Mouse (Mus musculus) duodenum, adult 2 months (tissue): ENCODE measurements around the gene Sel1l2. TPM values are rescaled to one million over a fixed set of nuclear protein-coding genes. Genes with fewer than 3 reads are reported as not detected.

Experiments used
- polyA plus RNA-seq: library from polyadenylated mRNA; depleted of rRNA; stranded (reverse); fragments of >200 nt; gene quantifications from 2 replicates; pipeline ENCODE4 v1.2.3, GENCODE M21; 2012; ENCODE audit warnings: low replicate concordance; rRNA removed

Gene Sel1l2
- not detected in 2 replicates for polyA plus RNA-seq

DNA sequence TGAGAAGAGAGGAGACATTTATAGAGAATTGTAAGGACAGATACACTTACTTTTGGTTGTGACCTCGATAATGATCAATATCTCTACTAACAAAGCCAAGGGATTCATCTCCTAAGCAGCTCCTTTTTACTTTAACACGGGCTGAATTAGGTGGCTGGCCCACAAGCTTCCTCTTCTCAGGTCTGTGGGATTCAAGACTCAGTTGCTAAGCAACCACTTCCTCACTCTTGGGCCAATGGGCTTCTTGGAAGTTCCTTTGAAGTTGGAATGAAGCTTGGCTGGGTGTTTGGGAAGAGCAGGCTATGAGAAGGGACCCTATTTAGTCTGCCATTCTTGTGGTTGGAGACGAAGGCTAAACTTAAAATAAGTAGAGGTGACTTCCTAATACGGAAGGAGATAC, at the start of gene Sel1l2:
Sel1l2 (minus strand) TSS at position 182 of the 400 bp plus-strand sequence.

DNA sequence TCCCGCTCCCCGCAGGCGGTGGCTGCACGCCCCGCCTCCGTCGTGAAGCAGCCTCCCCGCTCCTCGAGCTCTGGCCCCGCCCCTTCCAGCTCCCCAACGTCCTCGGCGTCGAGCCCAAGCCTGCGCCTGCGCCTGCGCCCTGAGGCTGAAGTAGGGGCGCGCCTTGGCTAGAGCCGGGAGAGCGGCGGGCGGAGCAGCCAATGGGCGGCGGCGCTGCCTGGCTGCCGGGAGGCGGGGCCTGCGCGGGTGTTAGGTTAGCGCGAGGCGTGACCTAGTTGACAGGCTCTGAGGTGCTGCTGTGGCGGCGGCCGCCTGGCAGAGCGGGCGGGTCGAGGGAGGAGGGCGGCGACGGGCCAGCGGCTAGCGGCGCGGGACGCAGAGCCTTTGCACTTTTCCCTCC, 5.7 kb upstream of the Sel1l2 start, which contains the start of gene Macrod2:
Macrod2 (plus strand) TSS at position 131 of the 400 bp plus-strand sequence.

Other genes starting within 250 kb of the Sel1l2 start
- not detected in 2 replicates for gene Gm17374, start 237.7 kb downstream of the Sel1l2 start, polyA plus RNA-seq
- 0.11 and 0.14 TPM in 2 replicates for gene Esf1, start 219.1 kb downstream of the Sel1l2 start, polyA plus RNA-seq
- 2.0 and 2.7 TPM in 2 replicates for gene Ndufaf5, start 219.1 kb downstream of the Sel1l2 start, polyA plus RNA-seq
- 3.1 and 4.3 TPM in 2 replicates for gene Macrod2, start 5.6 kb upstream of the Sel1l2 start, polyA plus RNA-seq